ENCODE assay signal across 8 mouse cellular contexts in genomic region chr5:91517480-91518301, GRCm38 (mm10). TPM values are rescaled to one million over a fixed set of nuclear protein-coding genes. Genes with fewer than 3 reads are reported as not detected.
DNase-seq lines count a peak whose midpoint lies in the region; ATAC-seq and TF ChIP-seq lines count a peak whose summit lies in the region.

Gene Parm1, plus strand, starts transcription at chr5:91517615.

- no peaks in the 10 kb centered on the region for H3K36me3 ChIP-seq in E14TG2a.4 (ENCODE audit: insufficient read depth, low read length)
- H3K36me3 ChIP-seq in forebrain, embryonic 13.5 days (ENCODE audit: poor library complexity, severe bottlenecking), result no peaks in the 10 kb centered on the region
- no peaks in the 10 kb centered on the region for H3K36me3 ChIP-seq in heart, postnatal 0 days (replicated peaks; ENCODE audit: control insufficient read depth, insufficient read depth, low read length)
- H3K36me3 ChIP-seq in liver, embryonic 15.5 days (replicated peaks), result no peaks in the 10 kb centered on the region
- H3K36me3 ChIP-seq in neural tube, embryonic 12.5 days, result no peaks in the 10 kb centered on the region

- under 1% methylated on average over 46 of the region's 48 CpGs for WGBS in forebrain, embryonic 13.5 days
- under 1% methylated on average over 48 of the region's 48 CpGs for WGBS in heart, postnatal 0 days
- WGBS in liver, embryonic 15.5 days (ENCODE audit: insufficient replicate concordance), result under 1% methylated on average over 46 of the region's 48 CpGs
- 1% methylated on average over 47 of the region's 48 CpGs for WGBS in neural tube, embryonic 12.5 days

- peaks cover 28% of the 10 kb centered on the region for H3K27me3 ChIP-seq in E14TG2a.4 (ENCODE audit: insufficient read depth, low read length)
- H3K27me3 ChIP-seq in forebrain, embryonic 13.5 days, result peaks cover 16% of the 10 kb centered on the region
- no peaks in the 10 kb centered on the region for H3K27me3 ChIP-seq in heart, postnatal 0 days (ENCODE audit: control insufficient read depth, insufficient read depth, low read length)
- H3K27me3 ChIP-seq in liver, embryonic 15.5 days, result peaks cover 25% of the 10 kb centered on the region
- H3K27me3 ChIP-seq in neural tube, embryonic 12.5 days (replicated peaks), result peaks cover 11% of the 10 kb centered on the region

- peak; percentile 98 for ATAC-seq in forebrain, embryonic 13.5 days
- ATAC-seq in heart, postnatal 0 days (ENCODE audit: insufficient read depth, low read depth), result peak; percentile 98
- ATAC-seq in liver, embryonic 15.5 days (ENCODE audit: insufficient read depth), result peak; percentile 91
- ATAC-seq in neural tube, embryonic 12.5 days (ENCODE audit: low FRiP score, low read depth), result peak; percentile 99

- peak; percentile 56 for DNase-seq in c-Kit-positive CD71-positive TER-119-negative erythroid progenitor cells, embryonic 14.5 days (ENCODE audit: low read depth)
- peak; percentile 93 for DNase-seq in heart, postnatal 0 days (ENCODE audit: low spot score)
- DNase-seq in kidney, postnatal 4 days, result peak; percentile 91 to 94
- DNase-seq in testis, postnatal 10 days (ENCODE audit: low spot score), result peak; percentile 92

- TF ChIP-seq EP300 in heart, postnatal 0 days (IDR thresholded peaks at IDR 0.05; ENCODE audit: low read depth), result no peak

- H3K4me2 ChIP-seq in forebrain, embryonic 13.5 days, result peak within 1 kb of the TSS; percentile 98
- peak within 1 kb of the TSS; percentile 96 for H3K4me2 ChIP-seq in heart, postnatal 0 days (ENCODE audit: low read depth, low read length)
- peak within 1 kb of the TSS; percentile 76 for H3K4me2 ChIP-seq in liver, embryonic 15.5 days
- peak within 1 kb of the TSS; percentile 96 for H3K4me2 ChIP-seq in neural tube, embryonic 12.5 days (replicated peaks)

- no peak within 1 kb of the TSS for H3K27ac ChIP-seq in forebrain, embryonic 13.5 days
- H3K27ac ChIP-seq in heart, postnatal 0 days (ENCODE audit: low read depth), result peak within 1 kb of the TSS; percentile 57; the same call in 1 of the 2 replicates
- H3K27ac ChIP-seq in liver, embryonic 15.5 days (replicated peaks), result no peak within 1 kb of the TSS
- H3K27ac ChIP-seq in neural tube, embryonic 12.5 days, result no peak within 1 kb of the TSS

- peak within 1 kb of the TSS; percentile 68 for H3K9ac ChIP-seq in forebrain, embryonic 13.5 days
- H3K9ac ChIP-seq in heart, postnatal 0 days (replicated peaks; ENCODE audit: low read depth, low read length), result peak within 1 kb of the TSS; percentile 61
- H3K9ac ChIP-seq in liver, embryonic 15.5 days, result no peak within 1 kb of the TSS
- H3K9ac ChIP-seq in neural tube, embryonic 12.5 days, result peak within 1 kb of the TSS; percentile 52

- H3K4me1 ChIP-seq in E14TG2a.4 (replicated peaks; ENCODE audit: low read depth, low read length), result peaks cover 23% of the 10 kb centered on the region
- peaks cover 22% of the 10 kb centered on the region for H3K4me1 ChIP-seq in forebrain, embryonic 13.5 days
- H3K4me1 ChIP-seq in heart, postnatal 0 days (ENCODE audit: control insufficient read depth, insufficient read depth), result peaks cover 21% of the 10 kb centered on the region
- peaks cover 13% of the 10 kb centered on the region for H3K4me1 ChIP-seq in liver, embryonic 15.5 days (replicated peaks)
- peaks cover 21% of the 10 kb centered on the region for H3K4me1 ChIP-seq in neural tube, embryonic 12.5 days

- H3K4me3 ChIP-seq in E14TG2a.4 (replicated peaks; ENCODE audit: low read length), result peak within 1 kb of the TSS; percentile 84
- H3K4me3 ChIP-seq in forebrain, embryonic 13.5 days, result peak within 1 kb of the TSS; percentile 52
- H3K4me3 ChIP-seq in heart, postnatal 0 days (ENCODE audit: low read depth, low read length), result peak within 1 kb of the TSS; percentile 70
- peak within 1 kb of the TSS; percentile 48 for H3K4me3 ChIP-seq in liver, embryonic 15.5 days (replicated peaks)
- peak within 1 kb of the TSS; percentile 48 for H3K4me3 ChIP-seq in neural tube, embryonic 12.5 days

- no peaks in the 10 kb centered on the region for H3K9me3 ChIP-seq in E14TG2a.4 (ENCODE audit: low read length)
- no peaks in the 10 kb centered on the region for H3K9me3 ChIP-seq in forebrain, embryonic 13.5 days (replicated peaks)
- H3K9me3 ChIP-seq in heart, postnatal 0 days (replicated peaks; ENCODE audit: control insufficient read depth, low read length), result no peaks in the 10 kb centered on the region
- no peaks in the 10 kb centered on the region for H3K9me3 ChIP-seq in liver, embryonic 15.5 days (replicated peaks)
- no peaks in the 10 kb centered on the region for H3K9me3 ChIP-seq in neural tube, embryonic 12.5 days

- peak; percentile 20; the same call in 1 of the 2 replicates for TF ChIP-seq CTCF in E14TG2a.4 (conservative IDR thresholded peaks at IDR 0.05; ENCODE audit: low read length)
- TF ChIP-seq CTCF in heart, postnatal 0 days (IDR thresholded peaks at IDR 0.05; ENCODE audit: low read depth), result peak; percentile 96

RNA-seq across cellular contexts. Expression of gene Parm1, which starts in this region (rescaled TPM):
- 3.2 TPM in 2 replicates for polyA plus RNA-seq in forebrain, embryonic 13.5 days (2015; fragmentation: Nextera tagmentation; extraction: Ambion mirVana)
- total RNA-seq in heart, postnatal 0 days (2014; rRNA removed; ENCODE audit: low replicate concordance), result 26.6 and 39.6 TPM in 2 replicates
- 25.0 and 25.9 TPM in 2 replicates for polyA plus RNA-seq in heart, postnatal 0 days (2015; fragmentation: Nextera tagmentation; extraction: Ambion mirVana)
- polyA plus RNA-seq in liver, embryonic 15.5 days (2015; fragmentation: Nextera tagmentation; extraction: Ambion mirVana), result 0.81 and 0.85 TPM in 2 replicates
- 11.4 and 11.8 TPM in 2 replicates for polyA plus RNA-seq in neural tube, embryonic 12.5 days (2016; fragmentation: Nextera tagmentation; extraction: Ambion mirVana)

Comparison
In these comparisons a context has a peak if more than half of its experiments do, and no peak if none do; other contexts are left out.
1. Peak in ATAC-seq, H3K4me3 ChIP-seq and H3K4me2 ChIP-seq in liver, embryonic 15.5 days; RNA of the gene not detected or under 1 TPM.